Mouse (Mus musculus): ENCODE data around the gene Fat1. TPM values are rescaled to one million over a fixed set of nuclear protein-coding genes. Genes with fewer than 3 reads are reported as not detected.
A peak's percentile ranks its signal among the peaks of the same experiment; 100 is the strongest.
"Not testable (repeated sequence)": the region's sequence is repeated elsewhere in the genome, so short reads cannot be mapped to it uniquely, and the experiment has no call there.

Fat1 gene
- polyA plus RNA-seq, 1 experiment = 2.0 TPM

DNA sequence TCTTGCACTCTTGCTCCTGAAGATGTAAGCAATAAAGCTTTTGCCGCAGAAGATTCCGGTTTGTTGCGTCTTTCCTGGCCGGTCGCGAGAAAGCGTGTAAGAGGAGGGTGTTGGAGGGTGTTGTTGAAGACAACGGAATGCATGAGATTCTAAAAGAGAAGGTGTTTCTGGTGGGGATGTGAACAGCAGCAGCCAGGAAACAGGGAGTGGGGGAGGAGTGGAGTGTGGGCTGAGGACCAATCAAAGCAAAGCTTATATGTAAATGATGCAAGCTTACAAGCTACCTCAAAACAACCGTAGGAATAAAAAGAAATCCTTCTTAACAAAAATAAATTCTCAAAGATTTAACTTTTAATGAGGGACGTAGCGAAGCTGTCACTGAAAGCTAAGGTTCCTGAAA lies 127.1 kb downstream of the Fat1 start:
- Histone ChIP-seq H3K27me3 (ENCODE audit: control insufficient read depth, insufficient read depth, low read length) (no peaks in the 10 kb centered on the region), H3K4me3 (ENCODE audit: extremely low read depth, insufficient read depth, insufficient read length) (no peak overlapping the region), H3K36me3 (ENCODE audit: control insufficient read depth, insufficient read depth, low read length) (no peaks in the 10 kb centered on the region), H3K4me1 (ENCODE audit: control insufficient read depth, insufficient read depth, insufficient read length) (no peaks in the 10 kb centered on the region), H3K27ac (ENCODE audit: insufficient read depth, low read length) (no peak overlapping the region)
- DNase-seq (ENCODE audit: low read depth in 1 of 2, low spot score in 2 of 2) = no peak
- TF ChIP-seq CTCF (IDR thresholded peaks at IDR 0.05; ENCODE audit: extremely low read depth, insufficient read depth, insufficient read length, insufficient replicate concordance) (no peak), POLR2A (IDR thresholded peaks at IDR 0.05; ENCODE audit: low read depth, low read length) (no peak)
- 91% methylated on average over 11 of the region's 11 CpGs for WGBS

DNA sequence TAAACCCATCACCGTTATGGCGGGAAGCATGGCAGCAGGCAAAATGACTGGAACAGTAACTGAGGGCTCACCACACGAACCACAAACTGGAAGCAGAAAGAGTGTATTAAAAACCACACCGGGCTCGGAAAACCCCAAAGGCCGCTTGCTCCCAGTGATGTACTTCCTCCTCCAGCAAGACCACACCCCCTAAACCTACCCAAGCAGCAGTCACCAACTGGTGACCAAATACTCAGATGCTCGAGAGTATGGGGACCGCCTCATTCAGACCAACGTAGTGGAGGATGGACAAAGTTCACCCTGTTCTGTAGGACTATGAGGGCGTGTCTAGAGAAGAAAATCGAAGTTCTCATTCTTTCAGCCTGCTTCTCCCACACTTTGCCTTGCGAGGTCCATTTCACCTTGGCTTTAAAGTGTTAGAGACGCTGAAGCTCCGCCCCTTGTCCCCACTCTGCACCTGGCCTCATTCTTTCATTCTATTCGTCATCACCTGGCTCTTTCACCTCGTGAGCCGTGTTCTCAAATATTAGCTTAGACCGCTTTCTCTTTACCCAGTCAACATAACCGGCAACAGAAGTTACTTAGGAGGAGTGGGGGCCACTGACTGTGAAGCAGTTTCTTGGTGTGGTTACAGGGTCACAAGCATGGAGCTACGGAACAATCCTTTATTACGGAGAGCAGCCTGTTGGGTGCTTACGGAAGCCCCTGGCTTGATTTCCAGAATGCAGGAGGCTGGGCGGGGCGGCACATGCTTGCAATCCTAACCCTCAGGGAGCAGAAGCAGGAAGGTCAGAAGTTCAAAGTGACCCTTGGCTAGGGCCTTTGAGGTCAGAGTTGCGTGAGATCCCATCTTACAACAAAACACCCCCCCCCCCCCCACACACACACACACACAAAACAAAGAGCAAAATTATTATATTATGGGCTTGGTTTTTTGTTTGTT lies 128.0 kb downstream of the Fat1 start:
- TF ChIP-seq CTCF (IDR thresholded peaks at IDR 0.05; ENCODE audit: extremely low read depth, insufficient read depth, insufficient read length, insufficient replicate concordance) = no peak
- TF ChIP-seq POLR2A (IDR thresholded peaks at IDR 0.05; ENCODE audit: low read depth, low read length) = no peak
- 52% methylated on average over 25 of the region's 25 CpGs for WGBS
- Histone ChIP-seq H3K4me1 (ENCODE audit: control insufficient read depth, insufficient read depth, insufficient read length) (no peaks in the 10 kb centered on the region), H3K36me3 (ENCODE audit: control insufficient read depth, insufficient read depth, low read length) (no peaks in the 10 kb centered on the region), H3K27me3 (ENCODE audit: control insufficient read depth, insufficient read depth, low read length) (no peaks in the 10 kb centered on the region), H3K4me3 (ENCODE audit: extremely low read depth, insufficient read depth, insufficient read length) (no peak overlapping the region), H3K27ac (ENCODE audit: insufficient read depth, low read length) (no peak overlapping the region)
- DNase-seq (ENCODE audit: low read depth in 1 of 2, low spot score in 2 of 2) = no peak

DNA sequence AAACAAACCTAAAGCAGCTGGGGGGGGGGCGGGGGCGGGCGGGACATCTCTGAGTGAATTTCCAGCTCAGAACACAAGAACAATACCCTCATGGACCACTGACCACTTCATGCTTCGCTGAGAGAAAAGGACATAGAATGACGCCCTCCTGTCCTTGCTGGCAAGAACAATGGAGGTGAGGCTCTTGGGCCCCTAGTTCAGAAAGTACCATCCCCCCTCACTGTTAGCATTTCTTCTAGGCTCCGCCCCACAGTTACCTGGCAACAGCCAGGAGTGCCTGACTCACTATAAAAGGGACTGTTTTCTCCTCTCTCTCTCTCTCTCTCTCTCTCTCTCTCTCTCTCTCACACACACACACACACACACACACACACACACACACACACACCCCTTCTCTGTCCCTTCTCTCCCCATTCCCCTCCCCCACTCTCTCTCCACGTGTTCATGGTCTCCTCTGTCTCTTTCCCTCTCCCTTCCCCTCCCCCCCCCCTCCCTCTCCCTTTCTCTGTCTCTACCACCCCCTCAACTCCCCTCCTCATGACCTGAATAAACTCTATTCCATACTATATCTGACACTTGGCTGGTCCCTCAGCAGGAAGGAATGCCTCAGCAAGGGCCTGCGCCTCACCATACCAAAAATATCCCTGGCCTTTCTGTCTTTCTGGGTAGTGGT lies 129.1 kb downstream of the Fat1 start:
- TF ChIP-seq CTCF (IDR thresholded peaks at IDR 0.05; ENCODE audit: extremely low read depth, insufficient read depth, insufficient read length, insufficient replicate concordance) (no peak), POLR2A (IDR thresholded peaks at IDR 0.05; ENCODE audit: low read depth, low read length) (no peak)
- Histone ChIP-seq H3K4me3 (ENCODE audit: extremely low read depth, insufficient read depth, insufficient read length) (no peak overlapping the region), H3K4me1 (ENCODE audit: control insufficient read depth, insufficient read depth, insufficient read length) (no peaks in the 10 kb centered on the region), H3K36me3 (ENCODE audit: control insufficient read depth, insufficient read depth, low read length) (no peaks in the 10 kb centered on the region), H3K27me3 (ENCODE audit: control insufficient read depth, insufficient read depth, low read length) (no peaks in the 10 kb centered on the region), H3K27ac (ENCODE audit: insufficient read depth, low read length) (no peak overlapping the region)
- 62% methylated on average over 8 of the region's 8 CpGs for WGBS
- no peak for DNase-seq (ENCODE audit: low read depth in 1 of 2, low spot score in 2 of 2)

DNA sequence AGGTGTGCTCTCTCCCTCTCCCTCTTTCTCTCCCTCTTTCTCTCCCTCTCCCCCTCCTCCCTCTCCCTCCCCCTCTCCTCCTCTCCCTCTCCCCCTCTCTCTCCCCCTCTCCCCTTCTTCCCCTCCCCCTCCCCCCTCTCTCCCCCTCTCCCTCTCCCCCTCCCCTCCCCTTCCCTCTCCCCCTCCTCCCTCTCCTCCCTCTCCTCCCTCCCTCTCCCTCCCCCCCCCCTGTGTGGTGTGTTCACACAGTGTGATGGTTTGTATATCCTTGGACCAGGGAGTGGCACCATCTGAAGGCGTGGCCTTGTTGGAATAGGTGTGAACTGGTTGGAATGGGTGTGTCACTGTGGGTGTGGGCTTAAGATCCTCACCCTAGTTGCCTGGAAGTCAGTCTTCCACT lies 130.1 kb downstream of the Fat1 start:
- H3K4me3 ChIP-seq (ENCODE audit: extremely low read depth, insufficient read depth, insufficient read length); H3K27me3 ChIP-seq (ENCODE audit: control insufficient read depth, insufficient read depth, low read length); H3K36me3 ChIP-seq (ENCODE audit: control insufficient read depth, insufficient read depth, low read length); DNase-seq (ENCODE audit: low read depth in 1 of 2, low spot score in 2 of 2); H3K27ac ChIP-seq (ENCODE audit: insufficient read depth, low read length); H3K4me1 ChIP-seq (ENCODE audit: control insufficient read depth, insufficient read depth, insufficient read length): not testable (repeated sequence)
- 100% methylated on average over 1 of the region's 1 CpGs for WGBS

DNA sequence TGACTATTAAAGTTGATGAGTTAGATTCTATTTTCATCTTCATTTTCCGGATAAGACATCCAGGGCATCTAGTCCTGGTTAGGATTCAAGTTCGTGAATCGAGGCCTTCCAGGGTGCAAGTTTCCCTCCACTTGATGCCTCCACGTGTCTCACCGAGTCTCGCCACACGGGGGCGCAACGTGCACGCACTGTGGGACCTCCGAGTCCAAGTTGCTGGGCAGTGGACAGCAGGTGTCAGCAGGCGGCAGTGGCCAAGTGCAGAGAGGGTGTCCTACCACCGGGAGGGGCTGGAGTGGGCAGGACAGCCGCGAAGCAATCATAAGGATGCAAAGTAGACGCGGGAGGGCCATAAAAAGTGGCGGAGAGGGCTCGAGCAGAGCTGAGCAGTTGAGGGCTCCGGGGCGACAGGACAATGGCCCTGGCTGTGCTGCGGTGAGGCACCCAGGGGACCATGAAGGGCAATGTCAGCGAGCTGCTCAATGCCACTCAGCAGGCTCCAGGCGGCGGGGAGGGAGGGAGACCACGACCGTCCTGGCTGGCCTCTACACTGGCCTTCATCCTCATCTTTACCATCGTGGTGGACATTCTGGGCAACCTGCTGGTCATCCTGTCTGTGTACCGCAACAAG lies 133.6 kb downstream of the Fat1 start, which contains the start of gene Mtnr1a:
Gene Mtnr1a, plus strand, starts transcription at position 379 of the 628 bp plus-strand sequence.
- H3K27me3 ChIP-seq (ENCODE audit: control insufficient read depth, insufficient read depth, low read length) = no peaks in the 10 kb centered on the region
- DNase-seq (ENCODE audit: low read depth in 1 of 2, low spot score in 2 of 2) = no peak
- H3K4me3 ChIP-seq (ENCODE audit: extremely low read depth, insufficient read depth, insufficient read length) = no peak within 1 kb of the TSS

GRCm38 (mm10) chr8:45070949-45071348 lies 135.7 kb downstream of the Fat1 start:
- H3K4me3 ChIP-seq (ENCODE audit: extremely low read depth, insufficient read depth, insufficient read length) = no peak overlapping the region
- no peaks in the 10 kb centered on the region for H3K36me3 ChIP-seq (ENCODE audit: control insufficient read depth, insufficient read depth, low read length)
- WGBS = 86% methylated on average over 8 of the region's 8 CpGs
- H3K27ac ChIP-seq (ENCODE audit: insufficient read depth, low read length) = no peak overlapping the region
- H3K4me1 ChIP-seq (ENCODE audit: control insufficient read depth, insufficient read depth, insufficient read length) = no peaks in the 10 kb centered on the region
- no peak for DNase-seq (ENCODE audit: low read depth in 1 of 2, low spot score in 2 of 2)
- no peaks in the 10 kb centered on the region for H3K27me3 ChIP-seq (ENCODE audit: control insufficient read depth, insufficient read depth, low read length)
- TF ChIP-seq POLR2A (IDR thresholded peaks at IDR 0.05; ENCODE audit: low read depth, low read length) (no peak), CTCF (IDR thresholded peaks at IDR 0.05; ENCODE audit: extremely low read depth, insufficient read depth, insufficient read length, insufficient replicate concordance) (no peak)

More for the DNA sequence above, 133.6 kb downstream of the Fat1 start, which contains the start of gene Mtnr1a:
- Histone ChIP-seq H3K36me3 (ENCODE audit: control insufficient read depth, insufficient read depth, low read length) (no peaks in the 10 kb centered on the region), H3K27ac (ENCODE audit: insufficient read depth, low read length) (no peak within 1 kb of the TSS), H3K4me1 (ENCODE audit: control insufficient read depth, insufficient read depth, insufficient read length) (no peaks in the 10 kb centered on the region)
- 12% methylated on average over 29 of the region's 29 CpGs for WGBS
- no peak for TF ChIP-seq POLR2A (IDR thresholded peaks at IDR 0.05; ENCODE audit: low read depth, low read length)
- TF ChIP-seq CTCF (IDR thresholded peaks at IDR 0.05; ENCODE audit: extremely low read depth, insufficient read depth, insufficient read length, insufficient replicate concordance) = peak; percentile 52; the same call in 1 of the 2 replicates
